Mouse (Mus musculus): Measurements from ENCODE around the gene Ushbp1.
A peak's percentile ranks its signal among the peaks of the same experiment; 100 is the strongest.
"Not testable (repeated sequence)": the region's sequence is repeated elsewhere in the genome, so short reads cannot be mapped to it uniquely, and the experiment has no call there.

Gene Ushbp1

DNA sequence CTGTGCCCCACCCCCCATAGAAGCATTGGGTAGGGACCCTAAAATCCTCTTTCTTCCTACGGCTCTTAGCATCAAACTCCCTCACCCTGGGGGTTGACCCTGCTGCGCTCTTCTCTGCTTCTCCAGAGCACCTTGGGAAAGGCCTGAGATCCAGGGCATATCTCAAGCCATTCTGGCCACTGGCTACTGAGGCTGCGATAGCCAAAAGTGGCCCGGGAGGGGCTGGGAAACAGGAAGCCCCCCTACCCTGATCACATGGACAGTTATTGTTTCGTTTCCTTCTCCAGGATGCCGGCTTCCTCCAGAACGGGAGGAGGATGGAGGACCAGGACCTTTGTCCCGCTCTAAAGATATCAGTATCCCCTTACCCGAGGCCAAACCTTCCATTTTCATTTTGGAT is at the start of gene Ushbp1:
TSS of gene Ushbp1 (minus strand) at position 174 of the 400 bp plus-strand sequence.
- no peak for DNase-seq (ENCODE audit: low read depth, low spot score)

DNA sequence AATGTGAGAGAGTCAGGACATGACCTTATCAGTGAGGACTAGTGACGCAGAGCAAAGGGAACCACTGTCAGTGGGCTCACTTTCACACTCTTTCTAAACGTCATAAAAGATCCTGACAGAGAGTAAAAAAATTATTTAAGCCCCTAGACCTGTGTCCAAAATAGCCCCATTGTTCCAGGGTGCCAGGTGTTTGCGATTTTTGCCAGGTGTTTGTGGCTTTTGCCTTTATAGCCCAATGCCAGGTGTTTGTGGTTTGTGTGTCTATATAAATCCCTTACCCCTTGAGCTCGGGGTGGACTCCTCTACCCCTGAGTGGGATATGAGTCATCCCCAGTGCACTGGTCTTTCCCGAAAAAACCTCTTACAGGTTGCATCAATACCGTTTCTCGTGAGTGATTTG is 49.5 kb upstream of the Ushbp1 start:
- DNase-seq (ENCODE audit: low read depth, low spot score): no peak

DNA sequence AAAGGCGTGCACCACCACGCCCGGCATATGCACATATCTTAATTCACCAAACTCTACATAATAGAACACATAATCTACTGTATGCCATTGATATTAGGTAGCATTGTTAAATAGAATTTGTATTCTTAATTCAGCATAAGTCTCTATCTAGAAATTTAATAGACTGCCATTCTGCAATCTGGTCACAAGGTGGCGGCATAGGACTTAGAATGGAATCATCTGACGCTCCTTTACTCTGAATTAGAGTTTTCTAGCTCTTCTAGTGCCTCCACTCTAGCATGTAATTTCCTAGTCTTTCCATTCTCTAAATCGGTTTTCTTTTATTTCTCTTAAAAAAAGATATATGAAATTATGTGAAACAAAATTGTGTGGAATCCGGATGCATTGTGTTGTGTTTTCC is 45.8 kb upstream of the Ushbp1 start:
- peak; percentile 44 for DNase-seq (ENCODE audit: low read depth, low spot score)

DNA sequence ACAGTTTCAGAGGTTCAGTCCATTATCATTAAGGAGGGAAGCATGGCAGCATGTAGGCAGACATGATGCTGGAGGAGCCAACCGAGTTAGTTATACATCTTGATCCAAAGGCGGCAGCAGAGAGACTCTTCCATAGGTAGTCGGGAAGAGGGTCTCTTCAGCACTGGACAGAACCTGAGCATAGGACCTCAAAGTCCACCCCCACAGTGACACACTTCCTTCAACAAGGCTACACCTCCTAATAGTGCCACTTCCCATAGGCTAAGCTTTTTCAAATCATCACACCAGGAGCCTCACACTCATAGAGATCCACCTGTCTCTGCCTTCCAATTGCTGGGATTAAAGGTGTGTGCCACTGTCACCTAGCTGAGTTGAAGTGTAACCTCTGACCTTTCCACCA is 41.4 kb upstream of the Ushbp1 start:
- no peak for DNase-seq (ENCODE audit: low read depth, low spot score)

DNA sequence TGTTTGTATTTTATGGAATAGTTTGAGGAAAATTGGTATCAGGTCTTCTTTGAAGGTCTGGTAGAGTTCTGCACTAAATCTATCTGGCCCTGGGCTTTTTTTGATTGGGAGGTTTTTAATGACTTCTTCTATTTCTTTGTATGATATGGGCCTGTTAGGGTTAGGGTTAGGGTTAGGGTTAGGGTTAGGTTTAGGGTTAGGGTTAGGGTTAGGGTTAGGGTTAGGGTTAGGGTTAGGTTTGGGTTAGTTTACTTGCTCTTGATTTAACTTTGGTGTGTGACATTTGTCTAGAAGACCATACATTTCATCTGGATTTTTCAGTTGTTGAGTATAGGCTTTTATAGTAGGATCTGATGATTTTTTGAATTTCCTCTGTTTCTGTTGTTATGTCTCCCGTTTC is 37.3 kb upstream of the Ushbp1 start:
- DNase-seq (ENCODE audit: low read depth, low spot score): not testable (repeated sequence)

DNA sequence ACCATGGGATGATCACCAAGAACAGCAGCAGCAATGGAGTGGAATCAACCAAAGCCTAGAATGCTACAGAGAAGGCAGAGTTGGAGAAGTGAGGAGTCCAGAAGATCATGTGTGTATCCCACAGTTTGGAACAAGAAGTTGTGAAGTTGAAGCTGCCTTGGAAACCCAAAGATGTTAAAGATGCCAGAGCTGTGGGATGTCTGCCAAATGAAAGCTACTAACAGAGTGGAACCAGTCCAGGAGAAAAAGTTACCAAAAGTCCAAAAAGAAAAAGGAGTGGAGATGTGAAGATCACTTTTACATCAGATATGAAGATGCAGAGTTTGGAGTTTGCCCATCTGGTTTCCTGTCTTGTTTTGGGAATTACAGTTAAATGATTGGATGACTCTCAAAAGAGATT is 26.5 kb upstream of the Ushbp1 start:
- no peak for DNase-seq (ENCODE audit: low read depth, low spot score)

DNA sequence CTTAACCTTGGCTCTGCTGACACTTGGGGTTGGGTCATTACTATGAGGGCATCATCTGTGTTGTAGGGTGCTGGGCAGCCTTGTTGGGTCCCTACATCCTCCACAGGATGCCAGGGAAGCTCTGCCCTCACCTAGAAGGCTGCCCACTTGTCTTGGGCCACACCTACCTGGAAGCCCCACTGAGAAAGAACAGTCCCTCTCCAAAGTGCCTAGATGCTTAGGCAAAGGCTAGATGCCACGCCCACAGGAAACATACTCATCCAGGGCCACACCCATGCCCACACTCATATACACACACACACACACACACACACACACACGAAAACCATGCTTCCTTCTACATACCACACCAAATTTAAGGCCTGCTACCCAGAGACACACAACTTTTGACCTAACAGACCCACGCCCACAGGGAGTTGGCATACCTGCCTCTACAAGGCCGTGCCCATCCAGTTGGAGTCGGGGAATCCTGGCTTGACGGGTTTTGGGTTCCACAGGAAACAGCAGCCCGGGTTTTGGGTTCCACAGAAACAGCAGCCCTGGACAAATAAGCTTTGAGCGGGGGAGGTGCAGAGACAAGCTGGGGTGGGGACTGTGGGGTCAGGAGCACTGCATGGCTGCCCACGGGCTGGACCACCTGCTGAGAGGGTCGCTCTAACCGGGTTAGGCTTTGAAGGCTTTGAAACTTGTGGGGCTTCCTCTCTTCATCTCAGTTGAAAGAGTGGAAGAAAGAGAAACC is 16.1 kb upstream of the Ushbp1 start:
- DNase-seq (ENCODE audit: low read depth, low spot score): no peak

DNA sequence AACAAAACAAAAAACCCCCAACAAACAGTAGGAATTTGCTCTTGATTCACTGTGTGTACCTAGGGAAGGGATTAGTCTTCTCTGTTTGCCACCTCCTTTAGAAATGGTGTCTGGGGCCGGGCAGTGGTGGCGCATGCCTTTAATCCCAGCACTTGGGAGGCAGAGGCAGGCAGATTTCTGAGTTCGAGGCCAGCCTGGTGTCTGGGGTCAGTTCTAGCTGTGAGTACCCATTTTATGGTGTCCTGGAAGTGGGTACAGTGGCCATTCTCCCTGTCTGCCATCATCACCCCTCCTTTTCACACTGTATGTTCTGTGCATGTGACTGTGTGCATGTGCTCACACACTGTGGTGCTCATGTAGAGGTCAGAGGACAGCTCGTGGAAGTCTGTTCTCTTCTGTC is 12.6 kb upstream of the Ushbp1 start:
- no peak for DNase-seq (ENCODE audit: low read depth, low spot score)

DNA sequence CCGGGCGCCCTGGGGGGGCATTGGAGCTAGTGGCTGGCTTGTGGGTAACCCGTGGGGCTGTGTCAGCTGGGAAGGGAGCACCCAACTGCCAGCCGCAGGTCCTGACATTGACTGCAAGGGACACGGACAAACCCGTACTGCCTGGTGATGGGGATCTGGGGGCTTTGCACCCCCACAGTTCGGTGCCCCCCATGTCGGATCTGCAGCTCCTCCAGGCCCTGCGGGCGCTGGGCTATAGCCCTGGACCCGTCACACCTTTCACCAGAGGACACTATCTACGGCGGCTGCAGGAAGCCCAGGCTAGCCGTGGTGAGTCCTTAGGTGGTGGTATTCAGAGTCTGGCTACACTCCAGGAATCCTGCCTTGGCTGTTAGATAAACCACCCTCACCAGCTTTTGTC is 11.8 kb upstream of the Ushbp1 start:
- no peak for DNase-seq (ENCODE audit: low read depth, low spot score)

DNA sequence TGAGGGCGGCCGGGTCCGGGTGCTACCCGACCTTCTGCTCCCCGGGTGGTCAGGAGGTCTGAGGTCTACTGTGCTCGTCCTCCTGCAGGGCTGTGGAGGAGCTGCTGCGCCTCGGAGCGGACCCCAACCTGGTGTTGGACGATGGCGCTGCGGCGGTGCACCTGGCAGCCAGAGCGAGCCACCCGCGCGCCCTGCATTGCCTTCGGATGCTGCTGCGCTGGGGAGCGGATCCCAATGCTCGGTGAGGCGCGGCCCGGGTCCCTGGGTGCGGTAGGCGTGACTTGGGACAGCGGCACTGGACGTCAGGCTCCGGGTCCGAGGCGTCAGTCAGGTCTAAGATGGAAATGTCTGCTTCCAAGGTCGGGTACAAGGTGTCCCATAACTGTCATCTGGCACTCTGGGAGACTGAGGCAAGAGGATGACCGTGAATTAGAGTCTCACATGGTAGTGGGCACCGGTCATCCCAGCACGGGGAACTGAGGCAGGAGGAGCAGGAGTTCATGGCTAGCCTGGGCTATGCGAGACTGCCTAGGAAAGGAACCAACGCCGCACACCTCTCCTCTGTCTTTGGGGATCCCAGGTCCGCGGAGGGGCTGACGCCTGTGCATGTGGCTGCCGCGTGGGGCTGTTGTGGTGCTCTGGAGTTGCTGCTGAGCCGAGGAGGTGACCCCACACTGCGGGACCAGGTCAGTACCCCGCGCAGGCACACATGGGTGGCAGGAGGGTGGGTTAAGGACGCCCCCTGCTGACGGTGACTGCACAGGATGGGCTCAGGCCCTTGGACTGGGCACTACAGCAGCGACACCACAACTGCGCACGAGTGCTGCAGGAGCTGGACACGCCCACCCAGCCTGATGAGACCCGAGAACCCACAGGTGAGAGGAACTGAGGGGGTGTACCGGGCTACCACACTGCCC is 10.8 kb upstream of the Ushbp1 start:
- DNase-seq (ENCODE audit: low read depth, low spot score): no peak

DNA sequence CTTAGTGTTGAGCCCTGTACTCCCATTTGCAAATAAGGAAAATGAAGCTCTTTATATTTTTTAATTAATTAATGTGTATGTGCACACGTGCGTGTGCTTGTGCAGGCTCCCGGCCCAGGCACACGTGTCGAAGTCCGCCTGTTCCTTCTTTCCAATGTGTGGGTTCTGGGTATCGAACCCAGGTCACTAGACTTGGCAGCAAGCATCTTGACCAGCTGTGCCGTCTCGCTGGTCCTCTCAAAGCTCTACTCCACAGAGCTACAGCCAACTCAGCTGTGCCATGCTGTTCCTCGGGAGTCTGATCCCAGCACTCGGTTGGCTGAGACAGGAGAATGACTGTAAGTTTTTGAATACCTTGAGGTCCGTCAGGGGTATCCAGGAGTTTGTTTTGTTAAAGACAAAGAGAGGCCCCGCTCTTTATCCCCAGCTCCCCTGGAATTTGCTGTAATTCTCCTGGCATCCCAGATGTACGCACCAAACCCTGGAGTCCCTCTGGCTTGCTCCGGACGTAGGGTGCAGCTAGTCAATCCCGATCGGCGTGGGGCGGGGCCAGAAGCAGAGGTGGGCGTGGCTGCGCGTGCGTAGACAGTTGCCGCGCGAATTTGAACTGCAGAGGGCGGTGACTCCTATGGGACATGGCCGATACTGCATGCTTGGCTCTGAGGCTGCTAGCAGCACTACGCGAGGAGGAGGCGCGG is 9.9 kb upstream of the Ushbp1 start, which contains the start of gene Ankle1:
TSS of gene Ankle1 (plus strand) at position 610 of the 698 bp plus-strand sequence.
- peak; percentile 76 for DNase-seq (ENCODE audit: low read depth, low spot score)

DNA sequence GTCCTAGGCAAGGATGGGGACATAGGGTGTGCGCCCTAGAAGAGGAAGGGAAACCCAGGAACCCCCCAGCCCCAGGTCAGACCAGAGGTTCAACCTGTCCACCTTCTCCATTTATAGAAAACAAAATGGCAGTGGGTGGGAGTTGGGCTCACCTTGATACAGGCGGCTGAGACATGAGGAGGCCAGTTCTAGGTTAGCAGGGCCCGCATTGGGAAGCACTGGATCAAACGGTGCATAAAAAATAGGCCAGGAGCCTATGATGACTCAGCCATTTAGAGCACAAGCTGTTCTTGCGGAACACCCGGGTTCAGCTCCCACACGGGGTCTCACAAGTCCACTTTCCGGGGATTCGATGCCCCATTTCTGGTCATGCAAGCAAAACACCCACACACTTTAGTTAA is 9.3 kb upstream of the Ushbp1 start:
- DNase-seq (ENCODE audit: low read depth, low spot score): no peak

DNA sequence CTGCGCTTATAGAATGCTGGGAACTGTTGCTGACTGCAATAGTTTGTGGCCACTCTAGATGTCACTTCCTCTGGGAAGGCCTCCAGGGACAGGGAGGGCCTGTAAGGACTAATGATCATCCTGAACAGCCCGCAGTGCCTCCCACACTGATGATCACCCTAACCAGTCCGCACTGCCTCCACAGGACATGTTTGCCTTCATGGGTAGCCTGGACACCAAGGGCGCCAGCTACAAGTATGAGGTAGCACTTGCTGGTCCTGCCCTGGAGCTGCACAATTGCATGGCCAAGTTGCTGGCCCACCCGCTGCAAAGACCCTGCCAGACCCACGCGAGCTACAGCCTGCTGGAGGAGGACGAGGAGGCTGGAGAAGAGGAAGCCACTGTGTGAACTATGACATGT is 8.4 kb upstream of the Ushbp1 start:
- DNase-seq (ENCODE audit: low read depth, low spot score): no peak

DNA sequence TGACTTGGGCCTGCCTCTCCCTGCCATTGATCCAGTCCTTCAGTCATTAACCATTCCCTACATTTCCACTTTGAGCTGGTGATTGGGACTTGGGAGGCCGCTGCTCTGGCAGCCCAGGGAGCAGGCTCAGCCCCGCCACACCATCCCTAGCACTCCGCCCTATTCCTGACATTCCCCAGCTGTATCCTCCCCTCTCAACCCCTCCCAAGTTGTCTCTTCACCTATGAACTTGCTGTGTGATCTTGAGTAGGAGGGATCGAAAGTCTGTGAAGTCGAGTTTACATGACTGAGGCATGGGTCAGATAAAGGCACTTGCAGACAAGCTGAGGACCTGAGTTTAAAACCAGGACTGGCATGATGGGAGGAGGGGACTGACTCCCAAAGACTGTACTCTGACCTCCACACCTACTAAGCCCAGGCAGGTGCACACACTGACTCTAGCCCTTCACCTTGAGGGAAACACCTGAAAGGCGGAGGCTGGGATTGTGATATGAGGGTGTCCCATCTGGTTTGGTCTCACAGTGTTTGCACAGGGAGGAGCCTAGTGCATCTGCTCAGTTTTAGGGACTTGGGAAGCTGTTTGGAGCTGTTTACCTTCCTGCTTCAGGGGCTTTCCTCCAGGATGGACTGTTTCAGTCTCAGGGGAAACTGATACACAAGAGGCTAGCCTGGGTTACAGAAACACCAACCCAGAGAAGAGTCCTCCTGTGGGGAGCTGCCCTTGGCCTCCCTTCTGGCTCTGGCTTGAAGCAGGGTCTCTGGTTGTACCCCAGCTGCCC is 7.7 kb upstream of the Ushbp1 start:
- DNase-seq (ENCODE audit: low read depth, low spot score): no peak

DNA sequence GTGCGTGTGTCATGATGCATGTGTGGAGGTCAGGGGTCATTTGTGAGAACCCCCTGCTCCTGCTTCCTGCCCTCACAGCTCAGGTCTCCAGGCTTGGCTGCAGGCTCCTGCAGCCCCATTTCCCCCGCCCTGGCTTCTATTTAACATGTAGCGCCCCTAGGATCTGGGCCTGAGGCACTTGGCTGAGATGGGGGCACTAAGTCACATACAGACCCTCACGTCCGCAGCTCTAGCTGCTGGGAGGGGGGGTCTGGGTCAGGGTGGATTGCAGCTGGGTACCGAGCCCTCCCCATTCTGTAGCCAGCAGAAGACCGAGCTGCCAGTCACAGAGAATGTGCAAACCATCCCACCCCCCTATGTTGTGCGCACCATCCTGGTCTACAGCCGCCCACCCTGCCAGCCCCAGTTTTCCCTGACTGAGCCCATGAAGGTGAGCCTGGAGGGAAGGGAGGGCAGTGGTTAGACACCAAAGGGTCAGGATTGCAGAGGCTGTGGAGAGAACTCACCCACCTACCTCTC is 6.9 kb upstream of the Ushbp1 start:
- DNase-seq (ENCODE audit: low read depth, low spot score): no peak

DNA sequence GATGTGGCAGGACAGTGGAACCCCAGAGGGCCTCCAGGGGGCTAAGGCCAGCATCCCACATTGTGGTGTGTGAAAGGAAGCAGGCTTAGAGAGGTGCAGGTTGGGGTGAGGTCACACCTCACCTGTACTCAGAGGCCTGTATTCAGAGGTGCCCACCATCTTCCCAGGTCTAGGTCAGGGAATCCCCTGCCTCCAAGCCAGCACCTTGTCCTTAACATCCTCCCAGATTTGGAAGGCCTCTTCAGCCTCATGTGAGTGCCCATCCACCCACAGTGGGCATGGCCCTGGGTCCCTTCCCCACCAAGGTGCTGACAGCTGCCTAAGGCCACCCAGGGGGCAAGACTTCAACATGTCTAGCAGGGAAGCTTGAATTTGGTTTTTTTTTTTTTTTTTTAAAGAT is 5.9 kb upstream of the Ushbp1 start:
- DNase-seq (ENCODE audit: low read depth, low spot score): no peak

DNA sequence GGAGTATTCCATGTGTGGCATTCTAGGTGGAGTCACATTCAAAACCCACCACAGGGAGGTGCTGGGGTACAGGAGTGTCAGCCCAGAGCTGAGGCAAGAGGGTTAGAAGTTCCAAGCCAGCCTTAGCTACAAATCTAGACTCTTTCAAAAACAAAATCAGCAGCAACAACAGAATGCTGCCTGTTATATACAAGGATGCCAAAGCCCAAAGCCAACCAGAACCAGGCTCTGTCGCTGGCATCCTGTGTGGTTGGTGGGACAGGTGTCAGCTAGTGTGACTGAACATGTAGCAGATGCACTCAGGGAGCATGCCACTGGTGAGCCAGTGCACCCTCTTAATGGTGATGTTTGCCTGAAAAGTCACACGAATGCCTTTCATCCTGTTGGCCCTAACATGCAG is 5.2 kb upstream of the Ushbp1 start:
- no peak for DNase-seq (ENCODE audit: low read depth, low spot score)

DNA sequence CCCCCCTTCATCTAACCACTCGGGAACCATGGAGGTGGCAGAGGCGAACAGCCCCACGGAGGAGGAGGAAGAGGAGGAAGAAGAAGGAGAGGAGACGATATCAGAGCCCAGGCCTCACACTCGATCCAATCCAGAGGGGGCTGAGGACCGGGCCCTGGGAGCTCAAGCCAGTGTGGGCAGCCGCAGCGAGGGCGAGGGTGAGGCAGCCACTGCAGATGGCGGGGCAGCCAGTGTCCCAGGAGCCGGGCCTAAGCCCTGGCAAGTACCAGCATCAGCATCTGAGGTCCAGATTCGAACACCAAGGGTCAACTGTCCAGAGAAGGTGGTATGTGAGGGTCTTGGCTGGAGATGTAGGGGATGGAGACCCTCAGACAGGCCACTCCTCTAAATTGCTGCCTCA is 2.1 kb upstream of the Ushbp1 start:
- DNase-seq (ENCODE audit: low read depth, low spot score): no peak

DNA sequence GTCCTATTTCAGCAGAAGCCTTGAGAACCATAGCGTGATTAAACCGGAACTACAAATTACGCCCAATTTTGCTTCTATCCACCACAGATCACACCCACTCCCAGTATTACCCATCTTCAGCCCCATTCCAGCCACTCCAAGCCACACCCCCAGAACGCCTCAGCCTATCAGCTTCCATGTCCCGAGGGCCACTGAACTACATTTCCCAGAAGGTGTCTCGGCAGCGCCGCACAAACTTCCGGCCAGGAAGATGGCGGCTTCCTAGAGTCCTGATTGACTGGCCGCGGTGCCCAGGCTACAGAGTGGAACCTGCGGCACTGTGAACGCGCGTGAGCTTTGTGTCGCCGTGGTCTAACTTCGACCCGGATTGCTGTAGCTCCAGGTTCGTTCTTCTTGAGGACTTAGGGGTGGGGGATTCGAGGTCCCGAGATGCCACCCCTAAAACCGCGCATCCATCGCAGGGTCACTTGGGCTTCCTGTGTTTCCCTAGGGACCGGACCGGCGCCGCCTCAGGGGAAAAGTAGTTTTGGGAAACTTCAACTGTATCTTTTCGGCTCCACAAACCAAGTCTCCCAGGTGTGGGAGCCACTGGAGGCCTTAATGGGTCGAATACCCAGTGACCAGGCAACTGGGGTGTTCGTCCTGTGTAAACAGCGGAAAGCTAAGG is 1.2 kb upstream of the Ushbp1 start, which contains the start of gene Babam1:
TSS of gene Babam1 (plus strand) at position 223 of the 667 bp plus-strand sequence.
- peak; percentile 81 for DNase-seq (ENCODE audit: low read depth, low spot score)

DNA sequence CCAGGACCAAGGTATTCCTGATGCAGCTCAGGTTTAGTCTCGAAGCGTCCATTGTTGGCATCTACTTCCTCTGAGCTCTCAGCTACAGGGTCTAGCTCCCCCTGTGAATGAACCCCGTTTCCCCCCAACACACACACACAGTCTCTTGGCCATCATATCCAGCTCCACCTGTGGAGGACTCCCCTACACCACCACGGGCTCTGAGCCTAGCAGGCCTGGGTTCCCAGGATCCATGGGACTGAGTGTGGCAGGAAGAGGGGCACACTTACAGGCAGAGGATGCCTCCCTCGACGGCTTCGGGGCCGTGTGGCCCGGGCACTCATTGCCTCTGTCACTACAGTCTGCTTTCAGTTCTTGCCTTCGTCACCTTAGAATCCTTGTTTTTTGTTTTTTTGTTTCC is 531 bp downstream of the Ushbp1 start:
- DNase-seq (ENCODE audit: low read depth, low spot score): no peak

DNA sequence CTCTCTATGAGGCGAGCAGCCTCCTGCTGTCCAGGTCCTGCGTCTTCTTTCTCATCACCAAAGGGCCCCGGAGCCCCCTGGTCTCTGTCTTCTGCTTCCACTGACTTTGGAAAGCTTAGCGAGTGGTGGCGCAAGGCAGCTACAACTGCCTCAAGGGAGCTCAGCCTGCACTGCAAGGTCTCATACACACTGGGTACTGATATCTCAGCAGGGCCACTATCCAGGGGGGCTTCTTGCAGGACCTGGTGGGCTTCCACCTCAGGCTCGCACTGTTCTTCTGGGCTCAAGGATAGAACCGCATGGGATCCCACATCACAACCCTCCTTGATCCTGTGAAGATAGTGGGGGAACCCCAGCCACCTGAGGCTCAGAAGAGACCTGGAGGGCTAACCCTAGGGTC is 1.1 kb downstream of the Ushbp1 start:
- DNase-seq (ENCODE audit: low read depth, low spot score): no peak

All from retina, adult 2 months (tissue).